Mouse (Mus musculus): Measurements from ENCODE around the gene Pde4d.

DNA sequence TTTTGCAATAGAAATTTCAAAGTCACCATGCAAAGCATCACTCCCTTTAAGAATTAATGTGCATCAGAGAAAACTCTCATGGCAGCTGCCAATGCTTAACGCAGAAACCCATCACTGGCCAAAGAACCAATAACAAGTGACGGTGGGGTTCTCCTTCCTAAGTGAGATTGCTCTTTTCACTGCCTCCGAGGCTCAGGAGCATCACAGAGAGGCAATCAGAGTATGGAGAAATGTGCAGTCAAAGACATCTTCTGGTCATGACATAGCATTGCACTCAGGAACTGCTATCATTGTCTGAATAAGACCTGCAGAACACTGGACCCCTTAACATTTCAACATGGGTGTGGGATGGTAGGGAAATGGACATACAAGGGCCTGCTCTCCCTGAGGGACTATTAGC, 892.2 kb downstream of the Pde4d start:
- TF ChIP-seq POLR2A (IDR thresholded peaks at IDR 0.05; ENCODE audit: extremely low read depth, insufficient read depth, low read length) (no peak), CTCF (IDR thresholded peaks at IDR 0.05; ENCODE audit: extremely low read depth, insufficient read depth, low read length) (peak; percentile 30; the same call in 1 of the 2 replicates)
